Mouse (Mus musculus): ENCODE results near the gene Ccdc88c. TPM values are rescaled to one million over a fixed set of nuclear protein-coding genes. Genes with fewer than 3 reads are reported as not detected.

Ccdc88c gene
- polyA plus RNA-seq, 1 experiment from 2014 or later, result 6.9 TPM

DNA sequence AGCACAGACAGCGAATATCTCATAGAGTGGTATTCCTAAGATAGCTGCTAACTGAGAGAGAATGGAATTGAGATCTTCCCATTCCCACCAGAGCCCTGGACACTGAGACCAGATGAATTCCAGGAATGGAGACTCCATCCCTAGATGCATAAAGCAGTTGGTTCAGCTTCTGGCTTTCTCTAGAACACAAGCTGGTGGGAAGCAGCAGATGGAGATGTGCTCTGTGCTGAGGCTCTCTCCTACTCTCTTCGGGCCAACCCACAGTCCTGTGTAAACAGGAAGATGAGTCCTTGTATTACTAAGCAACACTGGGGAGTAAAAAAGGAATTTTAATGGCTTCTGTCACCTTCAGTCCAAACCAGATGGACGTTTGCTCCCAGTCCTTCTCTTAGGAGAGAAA lies 153.3 kb downstream of the Ccdc88c start:
- Histone ChIP-seq H3K27me3 (replicated peaks; ENCODE audit: control insufficient read depth, insufficient read depth, low read length) (no peaks in the 10 kb centered on the region), H3K27ac (replicated peaks; ENCODE audit: low read depth, low read length) (no peak overlapping the region), H3K9me3 (ENCODE audit: control insufficient read depth, low read length) (no peaks in the 10 kb centered on the region), H3K4me2 (ENCODE audit: low read depth, low read length) (no peak overlapping the region), H3K9ac (ENCODE audit: low read depth, low read length) (no peak overlapping the region), H3K4me1 (ENCODE audit: control insufficient read depth, insufficient read depth, low read length) (no peaks in the 10 kb centered on the region), H3K4me3 (ENCODE audit: low read depth, low read length) (no peak overlapping the region), H3K36me3 (ENCODE audit: control insufficient read depth, insufficient read depth, low read length) (no peaks in the 10 kb centered on the region)
- DNase-seq (ENCODE audit: low spot score) (no peak), ATAC-seq (ENCODE audit: low read depth) (no peak)
- 65% methylated on average over 3 of the region's 3 CpGs for WGBS

GRCm38 (mm10) chr12:100873612-100874011 lies 155.2 kb downstream of the Ccdc88c start:
- no peaks in the 10 kb centered on the region for H3K4me1 ChIP-seq (ENCODE audit: control insufficient read depth, insufficient read depth, low read length)
- H3K9ac ChIP-seq (ENCODE audit: low read depth, low read length), result no peak overlapping the region
- DNase-seq (ENCODE audit: low spot score) (no peak), ATAC-seq (ENCODE audit: low read depth) (no peak)
- 77% methylated on average over 3 of the region's 3 CpGs for WGBS
- no peaks in the 10 kb centered on the region for H3K27me3 ChIP-seq (replicated peaks; ENCODE audit: control insufficient read depth, insufficient read depth, low read length)
- H3K4me2 ChIP-seq (ENCODE audit: low read depth, low read length), result no peak overlapping the region
- H3K27ac ChIP-seq (replicated peaks; ENCODE audit: low read depth, low read length), result no peak overlapping the region
- no peak overlapping the region for H3K4me3 ChIP-seq (ENCODE audit: low read depth, low read length)
- H3K36me3 ChIP-seq (ENCODE audit: control insufficient read depth, insufficient read depth, low read length), result no peaks in the 10 kb centered on the region
- peaks cover 4% of the 10 kb centered on the region; the same call in 1 of the 2 replicates for H3K9me3 ChIP-seq (ENCODE audit: control insufficient read depth, low read length)

DNA sequence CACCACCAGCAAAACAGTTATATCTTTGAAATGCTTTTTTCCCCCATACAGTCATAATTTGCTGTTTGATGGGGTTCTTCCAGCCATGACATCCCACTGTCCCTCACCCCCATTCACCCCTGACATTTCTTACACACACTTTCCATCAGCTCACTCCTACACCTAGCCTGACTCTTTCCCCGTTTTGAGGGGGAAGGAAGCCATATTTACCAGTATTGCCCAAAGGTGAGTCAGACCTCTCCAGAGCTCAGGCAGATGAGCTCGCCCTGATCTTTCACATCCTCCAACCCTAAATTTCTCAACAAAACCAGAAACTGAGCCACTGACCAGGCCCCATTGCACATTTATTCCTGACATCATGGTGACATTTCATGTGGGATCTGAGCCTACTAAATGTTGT lies 157.0 kb downstream of the Ccdc88c start:
- WGBS, result 78% methylated on average over 2 of the region's 2 CpGs

GRCm38 (mm10) chr12:100871234-100871633 lies 157.6 kb downstream of the Ccdc88c start:
- DNase-seq (ENCODE audit: low spot score), result no peak
- WGBS, result 87% methylated on average over 6 of the region's 6 CpGs
- H3K4me3 ChIP-seq (ENCODE audit: low read depth, low read length), result no peak overlapping the region
- H3K4me2 ChIP-seq (ENCODE audit: low read depth, low read length), result no peak overlapping the region
- H3K9me3 ChIP-seq (ENCODE audit: control insufficient read depth, low read length), result peaks cover 4% of the 10 kb centered on the region; the same call in 1 of the 2 replicates
- no peaks in the 10 kb centered on the region for H3K36me3 ChIP-seq (ENCODE audit: control insufficient read depth, insufficient read depth, low read length)
- ATAC-seq (ENCODE audit: low read depth), result no peak
- no peak overlapping the region for H3K27ac ChIP-seq (replicated peaks; ENCODE audit: low read depth, low read length)
- no peak overlapping the region for H3K9ac ChIP-seq (ENCODE audit: low read depth, low read length)
- no peaks in the 10 kb centered on the region; the same call in 1 of the 2 replicates for H3K4me1 ChIP-seq (ENCODE audit: control insufficient read depth, insufficient read depth, low read length)
- no peaks in the 10 kb centered on the region for H3K27me3 ChIP-seq (replicated peaks; ENCODE audit: control insufficient read depth, insufficient read depth, low read length)

More for the DNA sequence above, 157.0 kb downstream of the Ccdc88c start:
- H3K9me3 ChIP-seq (ENCODE audit: control insufficient read depth, low read length), result peaks cover 4% of the 10 kb centered on the region; the same call in 1 of the 2 replicates
- no peak overlapping the region for H3K9ac ChIP-seq (ENCODE audit: low read depth, low read length)
- no peaks in the 10 kb centered on the region for H3K27me3 ChIP-seq (replicated peaks; ENCODE audit: control insufficient read depth, insufficient read depth, low read length)
- no peak overlapping the region for H3K4me2 ChIP-seq (ENCODE audit: low read depth, low read length)
- no peak for DNase-seq (ENCODE audit: low spot score)
- H3K36me3 ChIP-seq (ENCODE audit: control insufficient read depth, insufficient read depth, low read length), result no peaks in the 10 kb centered on the region
- H3K27ac ChIP-seq (replicated peaks; ENCODE audit: low read depth, low read length), result no peak overlapping the region
- no peak overlapping the region for H3K4me3 ChIP-seq (ENCODE audit: low read depth, low read length)
- no peaks in the 10 kb centered on the region; the same call in 1 of the 2 replicates for H3K4me1 ChIP-seq (ENCODE audit: control insufficient read depth, insufficient read depth, low read length)
- ATAC-seq (ENCODE audit: low read depth), result no peak

GRCm38 (mm10) chr12:100868049-100868622 lies 160.7 kb downstream of the Ccdc88c start:
- WGBS, result 46% methylated on average over 4 of the region's 4 CpGs
- no peak overlapping the region for H3K4me3 ChIP-seq (ENCODE audit: low read depth, low read length)
- peaks cover 4% of the 10 kb centered on the region; the same call in 1 of the 2 replicates for H3K9me3 ChIP-seq (ENCODE audit: control insufficient read depth, low read length)
- peak; percentile 13 for DNase-seq (ENCODE audit: low spot score)
- no peak overlapping the region for H3K9ac ChIP-seq (ENCODE audit: low read depth, low read length)
- no peak for ATAC-seq (ENCODE audit: low read depth)
- H3K27ac ChIP-seq (replicated peaks; ENCODE audit: low read depth, low read length), result 0 out of 2 replicates have a peak overlapping the region, but pooled peaks have one; percentile 17
- no peaks in the 10 kb centered on the region; the same call in 1 of the 2 replicates for H3K4me1 ChIP-seq (ENCODE audit: control insufficient read depth, insufficient read depth, low read length)
- H3K36me3 ChIP-seq (ENCODE audit: control insufficient read depth, insufficient read depth, low read length), result no peaks in the 10 kb centered on the region
- no peaks in the 10 kb centered on the region for H3K27me3 ChIP-seq (replicated peaks; ENCODE audit: control insufficient read depth, insufficient read depth, low read length)
- no peak overlapping the region for H3K4me2 ChIP-seq (ENCODE audit: low read depth, low read length)

GRCm38 (mm10) chr12:100867097-100867496 lies 161.8 kb downstream of the Ccdc88c start:
- no peak overlapping the region for H3K4me3 ChIP-seq (ENCODE audit: low read depth, low read length)
- H3K27me3 ChIP-seq (replicated peaks; ENCODE audit: control insufficient read depth, insufficient read depth, low read length), result no peaks in the 10 kb centered on the region
- no peak overlapping the region for H3K4me2 ChIP-seq (ENCODE audit: low read depth, low read length)
- DNase-seq (ENCODE audit: low spot score), result peak; percentile 6
- H3K36me3 ChIP-seq (ENCODE audit: control insufficient read depth, insufficient read depth, low read length), result no peaks in the 10 kb centered on the region
- peaks cover 4% of the 10 kb centered on the region; the same call in 1 of the 2 replicates for H3K9me3 ChIP-seq (ENCODE audit: control insufficient read depth, low read length)
- no peak for ATAC-seq (ENCODE audit: low read depth)
- no peak overlapping the region for H3K27ac ChIP-seq (replicated peaks; ENCODE audit: low read depth, low read length)
- no peaks in the 10 kb centered on the region; the same call in 1 of the 2 replicates for H3K4me1 ChIP-seq (ENCODE audit: control insufficient read depth, insufficient read depth, low read length)
- 84% methylated on average over 8 of the region's 8 CpGs for WGBS
- H3K9ac ChIP-seq (ENCODE audit: low read depth, low read length), result no peak overlapping the region

DNA sequence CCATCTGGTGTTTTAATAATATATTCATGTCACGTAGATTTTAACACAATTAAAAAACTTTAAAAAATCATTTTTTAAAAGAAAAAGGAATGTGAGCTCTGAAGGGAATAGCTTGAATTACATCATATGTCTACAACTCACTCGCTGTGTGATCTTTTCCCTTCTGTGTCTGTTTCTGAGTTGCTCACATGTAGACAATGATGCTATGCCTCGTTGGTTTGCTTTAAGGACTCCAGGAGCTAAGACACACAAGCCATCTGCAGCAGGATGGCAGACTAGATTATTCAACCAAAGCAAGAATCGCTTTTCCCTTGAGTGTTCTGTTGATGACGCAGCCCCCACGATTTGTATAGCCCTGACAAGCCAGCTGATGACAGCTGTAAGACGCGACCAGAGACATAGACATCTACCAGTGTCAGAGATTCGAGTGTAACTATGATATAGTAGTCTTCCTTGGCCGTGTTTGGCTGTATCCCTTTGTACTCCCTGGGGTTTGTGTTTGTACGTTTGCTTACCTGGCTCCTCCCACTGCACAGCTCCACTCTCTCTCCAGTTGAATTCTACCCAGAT lies 163.3 kb downstream of the Ccdc88c start:
- ATAC-seq (ENCODE audit: low read depth) (no peak), DNase-seq (ENCODE audit: low spot score) (no peak)
- no peaks in the 10 kb centered on the region; the same call in 1 of the 2 replicates for H3K4me1 ChIP-seq (ENCODE audit: control insufficient read depth, insufficient read depth, low read length)
- H3K27ac ChIP-seq (replicated peaks; ENCODE audit: low read depth, low read length), result no peak overlapping the region
- no peaks in the 10 kb centered on the region for H3K27me3 ChIP-seq (replicated peaks; ENCODE audit: control insufficient read depth, insufficient read depth, low read length)
- peaks cover 4% of the 10 kb centered on the region; the same call in 1 of the 2 replicates for H3K9me3 ChIP-seq (ENCODE audit: control insufficient read depth, low read length)
- no peak overlapping the region for H3K4me3 ChIP-seq (ENCODE audit: low read depth, low read length)
- H3K36me3 ChIP-seq (ENCODE audit: control insufficient read depth, insufficient read depth, low read length), result no peaks in the 10 kb centered on the region
- no peak overlapping the region for H3K4me2 ChIP-seq (ENCODE audit: low read depth, low read length)
- WGBS, result 73% methylated on average over 11 of the region's 11 CpGs
- no peak overlapping the region for H3K9ac ChIP-seq (ENCODE audit: low read depth, low read length)

- H3K9ac ChIP-seq (ENCODE audit: low read depth, low read length), result no peak overlapping the region
- no peaks in the 10 kb centered on the region for H3K27me3 ChIP-seq (replicated peaks; ENCODE audit: control insufficient read depth, insufficient read depth, low read length)
- no peak for DNase-seq (ENCODE audit: low spot score)
- no peak overlapping the region for H3K4me2 ChIP-seq (ENCODE audit: low read depth, low read length)
- no peaks in the 10 kb centered on the region for H3K36me3 ChIP-seq (ENCODE audit: control insufficient read depth, insufficient read depth, low read length)
- peaks cover 4% of the 10 kb centered on the region; the same call in 1 of the 2 replicates for H3K9me3 ChIP-seq (ENCODE audit: control insufficient read depth, low read length)
- ATAC-seq (ENCODE audit: low read depth), result no peak
- no peak overlapping the region for H3K4me3 ChIP-seq (ENCODE audit: low read depth, low read length)
- no peaks in the 10 kb centered on the region; the same call in 1 of the 2 replicates for H3K4me1 ChIP-seq (ENCODE audit: control insufficient read depth, insufficient read depth, low read length)
- H3K27ac ChIP-seq (replicated peaks; ENCODE audit: low read depth, low read length), result no peak overlapping the region
These were observed 163.8 kb downstream of the Ccdc88c start for GRCm38 (mm10) chr12:100865072-100865471.
